Mouse (Mus musculus): ENCODE data around the gene Gm20388.
A peak's percentile ranks its signal among the peaks of the same experiment; 100 is the strongest.

The Gm20388 gene

DNA sequence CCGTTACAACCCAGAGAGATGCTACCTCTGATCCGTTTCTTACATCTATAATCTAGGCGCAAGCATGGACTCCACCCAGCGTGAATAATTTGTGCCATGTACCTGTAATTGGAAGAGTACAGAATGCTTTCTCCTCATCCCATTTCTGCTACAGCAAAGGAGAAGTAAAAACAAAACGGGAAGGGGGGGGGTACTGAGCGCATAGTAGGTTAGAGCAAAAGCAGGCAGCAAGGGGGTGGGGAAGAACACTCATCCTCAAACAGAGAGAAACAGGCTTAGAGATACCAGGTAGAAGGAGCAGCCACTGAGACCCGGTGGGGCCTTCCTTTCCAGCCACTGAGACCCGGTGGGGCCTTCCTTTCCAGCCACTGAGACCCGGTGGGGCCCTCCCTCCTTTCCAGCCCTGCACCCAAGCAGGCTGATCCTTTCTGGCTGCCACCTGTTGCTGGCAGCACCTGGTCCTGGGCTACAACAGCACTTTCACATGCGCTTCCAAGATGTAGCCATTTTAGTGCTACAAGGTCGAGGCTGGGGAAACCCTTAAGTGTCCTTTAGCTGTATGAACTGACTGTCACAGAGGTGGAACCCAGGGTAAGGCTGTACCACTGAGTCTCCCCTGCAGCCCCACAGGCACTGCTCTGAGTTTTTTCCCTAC, 4451.3 kb downstream of the Gm20388 start:
- DNase-seq (ENCODE audit: low spot score) = no peak

DNA sequence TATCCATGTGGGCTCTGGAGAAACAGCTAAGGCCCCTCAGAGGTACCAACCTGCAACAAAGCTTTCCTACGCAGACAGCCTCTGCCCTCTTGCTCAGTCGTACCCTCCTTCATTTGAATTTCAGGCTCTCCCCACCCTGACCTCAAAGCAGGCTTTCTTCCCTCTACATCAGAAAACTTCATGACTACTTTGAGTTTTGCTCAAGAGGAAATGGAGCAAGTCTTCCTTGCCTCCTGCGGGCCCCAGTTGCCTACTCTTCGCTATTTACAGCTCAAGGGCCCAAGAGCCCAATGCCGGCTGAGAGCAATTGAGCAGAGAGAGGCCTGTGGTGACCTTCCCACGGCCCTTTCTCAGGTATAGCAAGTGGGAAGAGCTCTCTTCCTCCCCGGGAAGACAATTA, 4451.9 kb downstream of the Gm20388 start:
- no peak for DNase-seq (ENCODE audit: low spot score)

DNA sequence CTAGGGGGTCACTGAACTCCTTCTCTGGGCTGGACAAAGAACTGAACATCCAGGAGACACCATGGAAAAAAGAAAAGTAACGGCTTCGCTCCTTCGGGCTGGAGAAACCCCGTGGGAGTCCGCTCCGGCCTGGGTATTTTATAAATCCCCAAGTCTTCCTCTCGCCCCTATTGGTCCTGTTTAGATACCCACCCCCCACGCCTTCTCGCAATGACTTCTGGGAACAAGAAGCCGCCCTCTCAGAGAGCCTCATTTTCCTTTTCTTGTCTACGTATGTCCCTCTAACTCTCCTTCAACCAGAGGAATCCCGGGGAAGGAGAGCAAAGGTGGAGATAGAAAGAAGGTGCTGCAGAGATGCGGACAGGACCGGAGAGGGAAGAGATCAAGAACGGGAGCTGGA, 4452.7 kb downstream of the Gm20388 start:
- DNase-seq (ENCODE audit: low spot score) = no peak

DNA sequence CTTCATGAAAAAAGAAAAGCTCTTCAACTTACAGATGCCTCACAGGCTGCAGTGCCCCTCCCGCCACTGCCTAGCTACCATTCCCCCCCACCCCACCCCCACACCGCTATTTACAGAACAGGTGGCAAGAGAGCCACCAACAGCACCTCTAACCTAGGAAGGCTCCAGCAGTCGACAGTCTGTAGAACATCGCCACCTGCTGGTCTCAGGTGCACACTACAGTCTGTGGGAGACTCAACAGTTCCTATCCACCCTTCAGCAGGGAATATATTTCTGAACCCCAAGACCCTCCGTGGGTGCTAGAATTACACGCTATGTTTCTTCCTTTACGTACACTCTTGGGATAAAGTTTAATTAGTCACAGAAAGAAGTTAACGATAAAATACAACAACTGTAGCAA, 4457.6 kb downstream of the Gm20388 start:
- peak; percentile 84 for DNase-seq (ENCODE audit: low spot score)

DNA sequence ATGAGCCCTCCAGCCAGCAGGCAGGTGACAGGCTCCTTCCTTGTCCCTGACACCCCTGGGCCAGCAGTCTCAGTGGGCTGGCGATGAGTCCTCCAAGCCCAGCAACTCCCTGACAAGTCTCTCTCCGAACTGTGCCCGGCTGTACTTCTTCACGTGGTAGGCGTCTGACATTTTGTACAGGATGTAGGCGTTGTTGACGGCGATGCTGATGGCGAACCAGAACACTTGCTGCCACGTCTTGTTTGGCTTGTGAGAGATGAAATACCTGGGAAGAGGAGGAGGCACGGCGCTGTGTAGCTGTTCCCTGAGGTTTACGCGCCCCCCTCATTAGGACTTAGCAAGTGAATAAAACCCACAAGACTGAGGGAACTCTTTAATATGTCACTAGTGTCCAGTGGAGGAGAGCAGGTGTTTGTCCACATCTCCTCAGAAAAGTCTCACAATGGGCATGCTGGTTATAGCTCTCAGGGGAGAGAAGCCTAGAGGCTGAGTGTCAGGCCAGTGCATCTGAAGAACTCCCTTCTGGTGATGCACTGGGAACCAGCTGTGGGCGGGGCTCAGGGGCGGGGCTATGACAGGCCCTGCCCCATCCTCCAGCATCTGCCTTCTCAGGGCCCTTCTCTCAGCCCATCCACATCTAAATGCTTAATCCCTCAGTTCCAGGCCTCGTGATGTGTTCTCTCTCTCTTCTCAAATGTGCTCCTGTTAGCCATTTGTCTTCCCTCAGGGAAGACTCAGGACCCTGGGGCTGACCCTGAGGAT, 4460.0 kb downstream of the Gm20388 start:
- peak; percentile 36 for DNase-seq (ENCODE audit: low spot score)

DNA sequence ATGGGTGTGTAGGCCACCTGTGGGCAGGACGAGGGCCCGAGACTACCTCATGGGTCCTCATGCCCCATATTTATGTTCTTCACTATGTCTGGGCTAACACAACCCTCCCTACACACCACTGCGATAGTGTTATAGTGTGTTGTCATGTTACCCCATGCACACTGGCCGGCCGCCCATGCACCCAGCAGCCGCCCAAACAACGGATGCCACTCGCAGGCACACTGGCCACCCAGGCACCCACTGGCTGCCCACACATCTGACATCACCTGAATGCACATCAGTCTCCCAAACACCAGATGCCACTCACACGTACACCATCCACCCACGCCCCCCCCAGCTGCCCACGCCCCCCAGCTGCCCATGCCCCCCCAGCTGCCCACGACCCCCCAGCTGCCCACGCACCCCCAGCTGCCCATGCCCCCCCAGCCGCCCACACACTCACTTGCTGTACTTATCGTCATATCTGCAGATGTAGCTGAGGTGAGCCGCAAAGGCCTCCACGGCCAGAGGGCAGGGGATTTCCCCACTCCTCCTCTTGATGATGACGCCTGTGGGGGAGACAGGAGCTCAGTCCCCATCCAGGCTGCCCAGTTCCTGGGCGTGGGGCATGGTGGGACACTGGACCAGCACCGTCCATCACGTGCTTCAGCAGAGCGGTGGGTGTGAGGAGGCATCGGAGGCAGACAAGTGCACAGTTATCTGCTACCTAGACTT, 4460.9 kb downstream of the Gm20388 start:
- DNase-seq (ENCODE audit: low spot score) = no peak

DNA sequence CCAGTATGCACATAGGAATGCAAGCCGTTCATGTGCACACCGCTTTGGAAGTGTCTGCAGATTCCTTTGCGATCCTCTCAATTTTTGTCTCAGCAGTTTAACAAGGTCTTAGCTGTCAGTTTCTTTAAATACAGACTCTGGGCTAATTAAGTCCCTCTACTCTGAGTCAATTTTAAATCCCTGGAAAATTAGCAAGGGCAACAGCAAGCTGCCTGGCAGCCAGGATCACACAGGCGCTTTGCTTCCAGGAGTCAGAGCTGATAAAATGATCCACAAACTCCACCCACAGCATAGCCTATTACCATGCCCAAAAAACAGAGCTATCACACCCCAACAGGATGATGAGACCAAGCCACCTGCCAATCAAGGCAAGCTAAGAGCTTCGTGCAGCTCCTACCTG, 4463.1 kb downstream of the Gm20388 start:
- peak; percentile 83 for DNase-seq (ENCODE audit: low spot score)

DNA sequence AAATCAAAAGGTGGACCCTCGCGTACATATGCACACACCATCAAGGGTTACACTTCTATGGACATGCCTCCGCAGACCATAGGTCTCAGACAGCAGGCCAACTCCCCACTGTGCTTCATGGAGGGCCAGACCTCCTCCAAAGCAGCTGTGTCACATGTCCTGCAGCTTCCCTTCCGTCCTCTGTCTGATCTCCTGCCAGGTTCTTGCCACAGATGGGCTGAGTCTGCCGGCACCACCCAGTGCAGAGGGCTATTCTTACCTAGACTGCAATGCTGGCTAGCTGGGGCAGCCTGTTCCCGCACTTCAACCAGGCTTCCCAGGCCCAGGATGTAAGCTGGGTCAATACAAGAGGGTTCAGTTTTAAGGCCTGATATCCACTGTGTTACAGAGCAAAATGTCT, 4464.5 kb downstream of the Gm20388 start:
- no peak for DNase-seq (ENCODE audit: low spot score)

DNA sequence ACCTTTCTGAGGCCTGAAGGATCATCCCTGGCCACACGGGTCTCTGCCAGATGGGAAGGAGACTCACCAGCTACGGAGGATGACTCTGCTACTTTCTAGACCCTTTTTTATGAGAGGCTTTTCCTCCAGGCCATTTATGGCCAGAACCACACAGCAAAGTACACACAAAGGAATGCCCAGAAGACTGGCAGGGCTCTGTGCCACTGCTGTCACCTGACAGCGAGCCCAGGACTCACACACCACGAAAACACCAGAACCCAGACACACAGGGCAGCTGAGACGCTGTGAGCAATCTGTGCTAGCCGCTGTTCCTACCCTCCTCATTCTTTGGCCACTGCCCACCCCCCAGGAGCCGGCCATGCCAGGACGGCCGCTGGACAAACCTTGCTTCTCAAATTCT, 4465.1 kb downstream of the Gm20388 start:
- DNase-seq (ENCODE audit: low spot score) = no peak

DNA sequence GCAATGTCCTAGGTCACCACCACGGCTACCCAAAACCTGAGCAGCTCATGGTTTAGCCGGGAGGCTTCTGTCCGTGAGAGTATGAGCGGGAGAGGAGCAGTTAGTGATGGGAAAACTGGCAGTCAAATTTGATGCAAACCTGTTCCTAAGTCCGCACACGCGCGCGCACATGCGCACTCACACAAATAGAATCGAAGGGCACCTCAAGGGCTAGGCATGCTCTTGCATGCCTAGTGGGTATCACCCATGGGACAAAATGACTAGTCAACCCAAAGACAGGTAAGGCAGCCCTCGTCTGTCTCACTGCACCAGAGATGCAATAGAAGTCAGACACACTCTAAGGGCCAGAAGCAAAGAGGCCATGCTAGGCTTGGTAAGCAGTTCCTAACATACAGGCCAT, 4465.8 kb downstream of the Gm20388 start:
- no peak for DNase-seq (ENCODE audit: low spot score)

DNA sequence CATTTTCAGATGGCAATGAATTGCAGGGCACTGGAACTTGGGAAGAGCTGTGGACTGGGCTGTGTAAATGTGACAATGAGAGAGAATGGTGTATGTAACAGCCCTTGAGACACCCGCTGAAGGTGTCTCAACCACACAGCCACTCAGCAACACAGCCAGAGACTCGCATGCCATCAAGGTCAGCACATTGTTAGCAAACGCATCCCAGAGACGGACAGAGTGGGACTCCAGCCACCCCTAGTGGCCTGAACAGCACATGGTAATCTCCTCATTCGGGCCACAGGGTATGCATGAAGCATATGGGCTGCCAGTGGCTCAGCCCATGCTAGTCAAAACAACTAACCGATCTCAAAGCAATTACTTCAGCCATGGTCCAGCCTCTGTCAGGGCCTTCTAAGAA, 4468.6 kb downstream of the Gm20388 start:
- no peak for DNase-seq (ENCODE audit: low spot score)

DNA sequence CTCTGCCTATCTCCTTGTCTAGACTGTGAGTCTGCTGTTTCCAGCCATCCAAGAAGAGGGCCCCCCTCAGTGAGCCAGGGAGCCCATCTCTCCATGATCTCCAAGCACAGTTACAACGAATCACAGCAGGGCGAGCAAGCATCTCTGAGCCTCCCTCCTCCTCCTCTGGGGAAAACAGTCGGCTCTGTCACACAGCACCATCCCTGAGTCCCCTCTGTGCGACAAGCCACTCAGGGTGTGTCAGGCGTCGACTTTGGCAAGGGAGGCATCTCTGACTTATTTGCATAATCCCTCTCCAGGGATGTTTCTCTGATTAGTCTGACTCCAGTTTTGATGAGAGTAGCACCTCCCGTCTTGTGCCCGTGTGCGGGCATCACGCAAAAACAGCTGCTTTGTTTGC, 4471.6 kb downstream of the Gm20388 start:
- no peak for DNase-seq (ENCODE audit: low spot score)

DNA sequence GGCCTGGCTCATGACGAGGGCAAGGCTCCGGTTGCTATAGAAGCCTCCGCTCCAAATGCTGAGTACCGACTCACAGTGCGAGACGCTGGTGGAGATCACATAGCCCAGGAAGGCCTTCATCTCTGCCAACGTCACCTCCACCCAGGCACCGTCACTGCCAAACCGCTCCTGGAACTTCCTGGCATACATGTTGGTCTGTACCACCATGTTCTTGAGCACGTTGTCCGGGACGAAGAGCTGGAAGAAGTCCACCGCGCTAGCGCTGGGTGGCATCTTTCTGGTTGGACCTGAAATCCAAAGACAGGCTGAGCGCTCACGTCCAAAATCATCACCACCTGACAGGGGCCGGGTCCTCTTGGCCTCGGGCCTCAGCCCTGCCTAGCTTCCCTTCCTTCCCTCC, 4473.7 kb downstream of the Gm20388 start:
- DNase-seq (ENCODE audit: low spot score) = no peak

DNA sequence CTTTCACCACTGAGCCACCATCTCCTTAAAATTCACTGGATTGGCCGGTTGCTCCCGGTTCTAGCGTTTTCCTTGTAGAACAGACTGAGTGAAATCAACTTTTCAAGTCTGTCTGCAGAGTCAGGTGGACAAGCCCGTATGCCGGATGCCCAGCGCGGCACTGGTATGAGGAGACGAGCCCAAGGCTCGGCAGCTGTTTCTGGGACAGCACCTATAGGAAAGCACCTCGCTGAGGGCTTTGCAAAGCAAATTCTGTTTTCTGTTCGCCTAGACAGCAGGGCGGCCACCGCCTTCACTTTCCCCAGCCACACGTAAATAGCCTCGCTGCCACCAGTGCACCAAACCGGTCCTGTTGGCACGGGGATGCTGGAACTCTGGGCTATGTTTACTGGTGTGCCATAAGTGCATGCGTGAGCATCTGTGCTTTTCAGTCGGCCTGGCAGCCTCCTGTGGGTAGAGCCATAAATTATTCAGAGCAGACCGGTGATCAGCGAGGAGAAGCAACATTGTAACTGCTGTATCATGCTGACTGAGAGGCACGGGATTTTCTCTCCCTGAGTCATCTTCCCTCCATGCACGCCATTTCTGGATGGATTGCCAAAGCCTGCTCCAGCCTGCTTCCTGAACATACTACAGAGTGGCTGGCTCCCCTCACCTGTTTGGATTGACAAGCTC, 4475.7 kb downstream of the Gm20388 start:
- DNase-seq (ENCODE audit: low spot score) = peak; percentile 85

DNA sequence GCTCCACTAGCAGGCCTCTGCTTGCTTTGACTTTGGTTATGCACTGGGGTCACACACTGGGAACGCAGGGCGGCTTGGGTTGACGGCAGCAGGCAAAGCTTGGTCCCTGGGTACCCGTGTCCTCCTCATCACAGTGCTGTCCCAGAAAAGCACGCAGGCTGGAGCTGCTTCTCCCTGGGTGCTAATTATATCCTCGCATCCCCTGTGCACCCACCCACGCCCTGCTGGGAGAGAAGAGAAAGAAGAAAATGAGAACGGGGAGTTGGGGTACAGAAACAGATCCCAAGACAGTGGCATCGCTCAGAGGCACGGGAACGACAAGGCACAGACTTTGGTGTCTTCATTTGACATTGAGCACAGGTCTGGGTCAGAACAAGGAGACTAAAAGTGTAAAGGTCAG, 4478.9 kb downstream of the Gm20388 start:
- no peak for DNase-seq (ENCODE audit: low spot score)

DNA sequence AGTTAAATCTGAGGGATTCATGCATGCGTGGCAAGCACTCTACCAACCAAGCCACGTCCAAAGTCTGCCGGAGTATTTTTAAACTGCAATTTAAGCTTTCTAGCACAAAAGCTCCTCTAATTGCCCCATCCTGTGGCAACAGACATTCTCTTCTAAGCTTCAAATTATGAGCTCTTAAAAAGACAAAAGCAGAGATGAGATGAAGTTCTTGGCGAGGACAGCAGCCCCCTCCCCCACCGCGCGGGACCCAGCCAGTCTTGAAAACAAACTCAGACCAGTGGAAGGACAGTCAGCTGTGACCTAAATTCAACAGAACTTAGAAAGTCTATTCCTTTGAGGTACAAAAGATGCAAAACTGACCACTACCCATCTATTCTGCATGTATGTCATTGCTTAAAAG, 4480.6 kb downstream of the Gm20388 start:
- no peak for DNase-seq (ENCODE audit: low spot score)

DNA sequence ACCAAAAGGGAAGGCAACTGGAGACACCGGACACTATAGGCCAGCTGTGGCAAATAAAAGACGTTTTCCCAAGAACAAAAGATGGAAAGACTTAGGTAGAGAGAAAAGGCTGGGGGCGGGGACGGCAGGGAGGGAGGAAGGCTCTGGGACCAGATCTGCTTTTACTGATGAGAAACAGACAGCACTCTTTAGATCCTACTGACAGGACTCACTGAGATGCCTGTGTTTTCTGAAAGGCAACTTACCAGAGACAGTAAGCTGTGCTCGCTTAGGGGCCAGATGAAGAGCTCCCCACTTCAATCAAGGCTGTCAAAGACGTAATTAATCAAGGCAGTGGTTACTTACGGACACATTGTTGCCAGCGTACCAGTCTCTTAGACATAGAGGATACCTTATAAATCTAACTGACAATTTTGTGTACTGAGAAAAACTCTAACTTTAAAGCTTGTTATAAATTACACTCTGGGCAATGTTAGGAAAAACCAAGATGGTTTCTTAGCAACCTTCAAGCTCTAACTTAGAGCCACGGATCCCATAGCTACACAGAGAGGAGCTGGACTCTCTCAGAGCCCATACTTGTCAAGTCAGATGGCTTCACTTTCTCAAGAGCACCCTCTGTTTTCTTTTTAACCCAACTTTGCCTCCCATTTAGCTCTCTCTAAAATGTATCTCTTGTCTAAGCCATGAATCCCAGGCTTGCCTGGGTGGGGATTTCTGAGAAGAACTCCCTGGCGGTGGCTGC, 4481.8 kb downstream of the Gm20388 start:
- DNase-seq (ENCODE audit: low spot score) = peak; percentile 32

DNA sequence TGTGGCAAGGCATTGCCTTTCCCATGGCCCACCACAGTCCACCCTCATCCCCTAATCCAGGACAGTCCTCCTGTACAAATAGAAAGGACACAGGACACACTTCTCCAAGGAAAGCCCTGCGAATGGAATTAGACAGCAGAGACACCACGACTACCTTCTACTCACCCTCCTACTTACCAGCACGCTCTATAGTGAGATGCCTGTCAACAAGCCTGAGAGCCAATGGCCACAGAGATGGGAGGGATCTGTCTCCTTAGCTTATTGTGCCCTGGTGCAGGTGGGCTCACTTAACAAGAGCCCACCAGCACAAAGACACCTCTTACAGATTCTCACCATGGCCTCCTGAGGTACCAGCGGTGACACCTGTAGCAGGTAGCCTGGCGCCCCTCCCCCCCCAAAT, 4482.4 kb downstream of the Gm20388 start:
- DNase-seq (ENCODE audit: low spot score) = no peak

DNA sequence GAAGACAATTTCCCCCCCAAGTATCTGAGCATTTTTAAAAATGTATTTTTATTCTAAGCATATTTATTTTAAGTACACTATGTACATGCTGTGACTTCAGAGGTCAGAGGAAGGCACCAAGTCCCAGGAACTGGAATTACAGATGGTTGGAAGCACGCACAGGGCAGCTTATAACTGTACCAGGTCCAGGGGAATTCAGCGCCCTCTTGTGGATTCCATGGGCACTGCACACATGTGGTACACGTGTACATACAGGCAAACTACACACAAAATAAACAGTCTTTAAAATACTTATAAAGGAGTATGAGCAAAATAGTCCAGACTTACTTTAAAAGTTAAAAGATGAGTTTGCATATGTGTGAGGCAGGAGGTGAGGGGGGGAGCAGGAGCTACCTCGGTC, 4483.3 kb downstream of the Gm20388 start:
- no peak for DNase-seq (ENCODE audit: low spot score)

DNA sequence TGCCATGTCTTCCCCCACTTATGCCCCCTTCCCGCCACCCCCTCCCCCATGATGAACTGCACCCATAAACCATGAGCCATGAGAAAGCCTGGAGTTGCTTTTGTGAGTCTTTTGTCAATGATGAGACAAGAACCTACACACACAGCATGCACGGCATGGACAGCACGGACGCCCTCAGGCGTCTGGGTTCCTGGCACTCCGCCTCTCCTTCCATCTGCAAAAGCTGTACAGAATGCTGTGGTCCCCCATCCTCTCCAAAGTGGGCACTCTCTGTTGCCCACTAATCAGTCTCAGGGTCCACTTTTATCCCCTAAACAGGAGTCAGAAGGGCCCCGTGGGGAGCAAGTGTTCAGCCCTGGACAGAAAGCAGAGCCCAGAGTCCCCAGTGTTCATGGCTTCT, 4484.3 kb downstream of the Gm20388 start:
- no peak for DNase-seq (ENCODE audit: low spot score)

Data from MN1 (cell line).